Mouse (Mus musculus): ENCODE results near the gene C1qtnf9. TPM values are rescaled to one million over a fixed set of nuclear protein-coding genes. Genes with fewer than 3 reads are reported as not detected.

The C1qtnf9 gene
- polyA plus RNA-seq, 1 experiment = not detected

- Histone ChIP-seq H3K4me3 (ENCODE audit: insufficient read depth, poor library complexity, severe bottlenecking) (no peak overlapping the region), H3K36me3 (ENCODE audit: control insufficient read depth, insufficient read depth) (peaks cover 4% of the 10 kb centered on the region), H3ac (ENCODE audit: control insufficient read depth, insufficient read length, low read depth) (no peak overlapping the region), H3K79me3 (ENCODE audit: low read depth) (no peaks in the 10 kb centered on the region), H3K27me3 (ENCODE audit: control insufficient read depth, insufficient read depth, insufficient read length) (no peaks in the 10 kb centered on the region), H3K79me2 (ENCODE audit: control insufficient read depth, insufficient read depth) (no peaks in the 10 kb centered on the region)
- TF ChIP-seq MYOD1 (IDR thresholded peaks at IDR 0.05; ENCODE audit: control insufficient read depth, insufficient read length, low read depth) (no peak), USF1 (IDR thresholded peaks at IDR 0.05; ENCODE audit: low read depth) (no peak), CEBPB (IDR thresholded peaks at IDR 0.05; ENCODE audit: low read depth) (no peak), CTCF (IDR thresholded peaks at IDR 0.05; ENCODE audit: control insufficient read depth, insufficient read depth, insufficient read length) (no peak), MYOG (IDR thresholded peaks at IDR 0.05; ENCODE audit: control insufficient read depth, extremely low read depth, insufficient read length) (no peak), MAX (IDR thresholded peaks at IDR 0.05) (no peak), FOSL1 (IDR thresholded peaks at IDR 0.05; ENCODE audit: insufficient read depth, low read length, poor library complexity, severe bottlenecking) (no peak)
Observed at GRCm38 (mm10) chr14:60809881-60810280, 41.9 kb downstream of the C1qtnf9 start.

GRCm38 (mm10) chr14:60811547-60811946 lies 43.6 kb downstream of the C1qtnf9 start:
- no peak overlapping the region for H3ac ChIP-seq (ENCODE audit: control insufficient read depth, insufficient read length, low read depth)
- H3K36me3 ChIP-seq (ENCODE audit: control insufficient read depth, insufficient read depth) = peaks cover 4% of the 10 kb centered on the region
- H3K79me2 ChIP-seq (ENCODE audit: control insufficient read depth, insufficient read depth) = no peaks in the 10 kb centered on the region
- H3K27me3 ChIP-seq (ENCODE audit: control insufficient read depth, insufficient read depth, insufficient read length) = no peaks in the 10 kb centered on the region
- TF ChIP-seq MAX (IDR thresholded peaks at IDR 0.05) (no peak), MYOD1 (IDR thresholded peaks at IDR 0.05; ENCODE audit: control insufficient read depth, insufficient read length, low read depth) (no peak), MYOG (IDR thresholded peaks at IDR 0.05; ENCODE audit: control insufficient read depth, extremely low read depth, insufficient read length) (no peak), CTCF (IDR thresholded peaks at IDR 0.05; ENCODE audit: control insufficient read depth, insufficient read depth, insufficient read length) (no peak), FOSL1 (IDR thresholded peaks at IDR 0.05; ENCODE audit: insufficient read depth, low read length, poor library complexity, severe bottlenecking) (no peak), CEBPB (IDR thresholded peaks at IDR 0.05; ENCODE audit: low read depth) (no peak), USF1 (IDR thresholded peaks at IDR 0.05; ENCODE audit: low read depth) (no peak)
- H3K4me3 ChIP-seq (ENCODE audit: insufficient read depth, poor library complexity, severe bottlenecking) = no peak overlapping the region
- no peaks in the 10 kb centered on the region for H3K79me3 ChIP-seq (ENCODE audit: low read depth)

- Histone ChIP-seq H3K4me3 (ENCODE audit: insufficient read depth, poor library complexity, severe bottlenecking) (no peak overlapping the region), H3K36me3 (ENCODE audit: control insufficient read depth, insufficient read depth) (peaks cover 4% of the 10 kb centered on the region), H3K27me3 (ENCODE audit: control insufficient read depth, insufficient read depth, insufficient read length) (no peaks in the 10 kb centered on the region), H3K79me3 (ENCODE audit: low read depth) (no peaks in the 10 kb centered on the region), H3ac (ENCODE audit: control insufficient read depth, insufficient read length, low read depth) (no peak overlapping the region), H3K79me2 (ENCODE audit: control insufficient read depth, insufficient read depth) (no peaks in the 10 kb centered on the region)
- TF ChIP-seq USF1 (IDR thresholded peaks at IDR 0.05; ENCODE audit: low read depth) (no peak), CTCF (IDR thresholded peaks at IDR 0.05; ENCODE audit: control insufficient read depth, insufficient read depth, insufficient read length) (no peak), FOSL1 (IDR thresholded peaks at IDR 0.05; ENCODE audit: insufficient read depth, low read length, poor library complexity, severe bottlenecking) (no peak), CEBPB (IDR thresholded peaks at IDR 0.05; ENCODE audit: low read depth) (no peak), MYOD1 (IDR thresholded peaks at IDR 0.05; ENCODE audit: control insufficient read depth, insufficient read length, low read depth) (no peak), MAX (IDR thresholded peaks at IDR 0.05) (no peak), MYOG (IDR thresholded peaks at IDR 0.05; ENCODE audit: control insufficient read depth, extremely low read depth, insufficient read length) (no peak)
Observed at GRCm38 (mm10) chr14:60815098-60815497, 47.2 kb downstream of the C1qtnf9 start.

GRCm38 (mm10) chr14:60818045-60818444 lies 50.1 kb downstream of the C1qtnf9 start:
- H3K79me3 ChIP-seq (ENCODE audit: low read depth) = no peaks in the 10 kb centered on the region
- TF ChIP-seq CTCF (IDR thresholded peaks at IDR 0.05; ENCODE audit: control insufficient read depth, insufficient read depth, insufficient read length) = no peak
- H3K27me3 ChIP-seq (ENCODE audit: control insufficient read depth, insufficient read depth, insufficient read length) = no peaks in the 10 kb centered on the region
- no peak overlapping the region for H3K4me3 ChIP-seq (ENCODE audit: insufficient read depth, poor library complexity, severe bottlenecking)
- no peaks in the 10 kb centered on the region for H3K79me2 ChIP-seq (ENCODE audit: control insufficient read depth, insufficient read depth)
- H3K36me3 ChIP-seq (ENCODE audit: control insufficient read depth, insufficient read depth) = no peaks in the 10 kb centered on the region
- no peak overlapping the region for H3ac ChIP-seq (ENCODE audit: control insufficient read depth, insufficient read length, low read depth)

GRCm38 (mm10) chr14:60830096-60830495 lies 62.2 kb downstream of the C1qtnf9 start:
- TF ChIP-seq FOSL1 (IDR thresholded peaks at IDR 0.05; ENCODE audit: insufficient read depth, low read length, poor library complexity, severe bottlenecking) (no peak), USF1 (IDR thresholded peaks at IDR 0.05; ENCODE audit: low read depth) (no peak)
- no peaks in the 10 kb centered on the region for H3K27me3 ChIP-seq (ENCODE audit: control insufficient read depth, insufficient read depth, insufficient read length)
- H3ac ChIP-seq (ENCODE audit: control insufficient read depth, insufficient read length, low read depth) = no peak overlapping the region
- no peaks in the 10 kb centered on the region for H3K79me3 ChIP-seq (ENCODE audit: low read depth)
- no peaks in the 10 kb centered on the region for H3K79me2 ChIP-seq (ENCODE audit: control insufficient read depth, insufficient read depth)
- H3K4me3 ChIP-seq (ENCODE audit: insufficient read depth, poor library complexity, severe bottlenecking) = no peak overlapping the region
- peaks cover 10% of the 10 kb centered on the region for H3K36me3 ChIP-seq (ENCODE audit: control insufficient read depth, insufficient read depth)

Other genes starting within 250 kb of the C1qtnf9 start
- 0.40 TPM for gene Spata13, start 134.1 kb upstream of the C1qtnf9 start, polyA plus RNA-seq (2012; fragmentation: generic; extraction: Trizol)
- gene Mipep, start 16.4 kb downstream of the C1qtnf9 start, polyA plus RNA-seq (2012; fragmentation: generic; extraction: Trizol) = 9.8 TPM

Measured in C2C12 (cell line).